Mouse (Mus musculus) testis, adult 2 months (tissue): ENCODE results near the gene Ppp2r5e. TPM values are rescaled to one million over a fixed set of nuclear protein-coding genes. Genes with fewer than 3 reads are reported as not detected.

ENCODE experiments used
- H3K27ac ChIP-seq: fragments of 200-500 bp; 2 replicates; pipeline ENCODE4 v1.5.1; 2012; ENCODE audit warnings: low read depth, low read length; ENCODE audit not compliant: control insufficient read depth, insufficient read depth
- H3K27me3 ChIP-seq: fragments of 200-500 bp; 2 replicates; pipeline ENCODE4 v1.6.1; 2012; ENCODE audit warnings: mild to moderate bottlenecking, low read length, moderate library complexity; ENCODE audit not compliant: control insufficient read depth, insufficient read depth
- H3K36me3 ChIP-seq: fragments of 200-500 bp; 2 replicates; pipeline ENCODE4 v1.6.1; 2012; ENCODE audit warnings: mild to moderate bottlenecking, low read length; ENCODE audit not compliant: control insufficient read depth, insufficient read depth
- H3K4me1 ChIP-seq: fragments of 200-500 bp; 2 replicates; pipeline ENCODE4 v1.6.1; 2012; ENCODE audit warnings: low read length; ENCODE audit not compliant: control insufficient read depth, insufficient read depth
- H3K4me3 ChIP-seq: fragments of 200-500 bp; 2 replicates; pipeline ENCODE4 v1.5.1; 2012; ENCODE audit warnings: low read depth, mild to moderate bottlenecking, low read length, moderate library complexity, mixed read lengths; ENCODE audit not compliant: control insufficient read depth
- CTCF ChIP-seq: fragments of 200-500 bp; IDR thresholded peaks from 2 replicates; pipeline ENCODE4 v1.5.1; 2012; ENCODE audit warnings: low read depth, mild to moderate bottlenecking, inconsistent platforms, low read length, moderate library complexity; ENCODE audit not compliant: control insufficient read depth, insufficient read depth, insufficient replicate concordance
- POLR2A ChIP-seq: fragments of 200-500 bp; IDR thresholded peaks from 2 replicates; pipeline ENCODE4 v1.6.1; 2012; ENCODE audit warnings: low read depth, mild to moderate bottlenecking, inconsistent platforms, low read length, moderate library complexity; ENCODE audit not compliant: control insufficient read depth
- polyA plus RNA-seq: library from polyadenylated mRNA; depleted of rRNA; stranded (reverse); fragments of >200 nt; gene quantifications from 2 replicates; pipeline ENCODE4 v1.2.3, GENCODE M21; 2012

Gene Ppp2r5e
- polyA plus RNA-seq, 1 experiment, result 93.9 TPM

DNA sequence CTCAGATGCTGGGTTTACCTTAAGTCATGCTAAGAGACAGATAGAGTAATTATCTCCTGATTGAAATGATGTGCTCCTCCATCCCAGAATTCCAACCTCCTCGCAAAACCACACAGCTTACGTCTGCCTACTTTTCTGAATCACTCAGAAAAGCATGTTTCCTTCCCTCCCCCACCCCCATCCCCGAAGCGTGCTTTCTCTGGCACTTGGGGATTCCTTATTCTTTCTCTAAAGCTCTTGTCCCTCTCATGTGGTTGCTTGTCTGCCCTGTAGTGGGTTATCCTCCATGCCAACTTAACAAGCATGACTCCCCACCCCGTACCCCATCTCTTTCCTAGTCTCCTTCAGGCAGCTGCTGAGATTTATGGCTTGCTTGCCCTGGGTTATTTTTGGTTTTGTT, 49.8 kb downstream of the Ppp2r5e start:
- H3K4me3 ChIP-seq, result no peak overlapping the region
- peaks cover 11% of the 10 kb centered on the region for H3K4me1 ChIP-seq
- TF ChIP-seq POLR2A, result no peak
- TF ChIP-seq CTCF, result no peak
- peaks cover 1% of the 10 kb centered on the region; the same call in 1 of the 2 replicates for H3K36me3 ChIP-seq
- no peak overlapping the region for H3K27ac ChIP-seq
- H3K27me3 ChIP-seq, result no peaks in the 10 kb centered on the region

DNA sequence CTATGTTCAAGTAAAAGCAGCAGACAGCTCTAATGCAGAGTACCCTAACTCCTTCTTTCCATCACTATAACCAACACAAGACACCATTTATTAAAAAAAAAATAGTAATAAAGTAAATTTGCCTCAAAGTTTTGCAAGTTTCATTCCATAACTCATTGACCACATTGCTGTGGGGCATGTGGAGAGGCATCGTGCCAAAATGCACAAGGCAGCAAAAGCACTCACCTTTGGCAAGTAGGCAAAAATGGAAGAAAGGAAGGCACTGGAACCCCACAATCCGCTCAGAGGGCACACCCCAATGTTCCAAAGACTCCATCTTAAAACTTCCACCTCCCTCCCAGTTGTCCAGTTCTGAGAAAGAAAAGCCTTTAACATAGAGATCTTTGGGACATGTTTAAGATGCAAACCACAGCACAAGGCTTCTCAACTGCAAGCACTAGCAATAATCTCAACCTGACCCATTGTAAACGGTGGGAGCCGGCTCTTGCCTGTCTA, 50.6 kb downstream of the Ppp2r5e start:
- peaks cover 1% of the 10 kb centered on the region; the same call in 1 of the 2 replicates for H3K36me3 ChIP-seq
- no peak overlapping the region for H3K27ac ChIP-seq
- H3K27me3 ChIP-seq, result no peaks in the 10 kb centered on the region
- H3K4me3 ChIP-seq, result no peak overlapping the region
- TF ChIP-seq CTCF (no peak), POLR2A (no peak)
- peaks cover 9% of the 10 kb centered on the region for H3K4me1 ChIP-seq

DNA sequence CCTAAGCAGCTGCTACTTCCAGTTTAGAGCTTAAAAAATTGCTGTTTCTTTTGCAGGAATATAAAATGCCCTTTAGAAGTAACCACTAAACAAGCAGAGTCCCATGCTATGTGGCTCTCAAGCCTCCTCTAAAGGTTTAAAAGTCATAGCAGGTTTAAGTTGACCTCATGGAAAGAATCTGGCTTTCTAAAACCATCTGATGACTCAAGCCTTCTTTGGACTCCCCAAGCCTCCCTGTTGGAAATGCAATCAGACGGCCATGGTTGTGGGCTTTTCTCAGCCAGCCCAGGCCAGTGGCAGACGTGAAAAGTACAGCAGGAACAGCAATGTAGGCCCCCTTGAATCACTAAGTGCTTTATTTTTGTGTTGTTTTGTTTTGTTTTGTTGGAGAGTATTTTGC, 51.4 kb downstream of the Ppp2r5e start:
- Histone ChIP-seq H3K27me3 (no peaks in the 10 kb centered on the region), H3K36me3 (peaks cover 1% of the 10 kb centered on the region; the same call in 1 of the 2 replicates), H3K4me1 (peaks cover 7% of the 10 kb centered on the region), H3K4me3 (no peak overlapping the region), H3K27ac (no peak overlapping the region)
- no peak for TF ChIP-seq CTCF
- TF ChIP-seq POLR2A, result no peak

DNA sequence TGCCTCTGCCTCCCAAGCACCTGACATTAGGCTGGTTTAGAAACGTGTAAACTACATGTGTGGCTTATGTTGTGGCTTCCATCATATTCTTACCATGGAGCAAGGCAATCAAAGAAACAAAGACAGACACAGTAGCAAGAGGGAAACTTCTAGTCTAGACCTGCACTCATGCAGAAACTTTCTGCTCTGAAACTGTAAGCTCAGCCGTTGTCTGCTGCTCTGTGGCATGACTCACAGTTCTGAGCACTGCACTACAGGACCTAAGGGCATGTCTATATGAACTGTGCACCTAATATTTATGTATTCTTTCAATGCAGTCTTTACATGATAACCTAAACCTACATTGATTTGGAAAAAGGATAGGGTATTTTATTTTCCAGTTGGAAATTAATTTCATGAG, 51.8 kb downstream of the Ppp2r5e start:
- H3K4me1 ChIP-seq, result peaks cover 7% of the 10 kb centered on the region
- H3K27me3 ChIP-seq, result no peaks in the 10 kb centered on the region
- H3K4me3 ChIP-seq, result no peak overlapping the region
- H3K27ac ChIP-seq, result no peak overlapping the region
- no peak for TF ChIP-seq CTCF
- TF ChIP-seq POLR2A, result no peak
- peaks cover 1% of the 10 kb centered on the region; the same call in 1 of the 2 replicates for H3K36me3 ChIP-seq

DNA sequence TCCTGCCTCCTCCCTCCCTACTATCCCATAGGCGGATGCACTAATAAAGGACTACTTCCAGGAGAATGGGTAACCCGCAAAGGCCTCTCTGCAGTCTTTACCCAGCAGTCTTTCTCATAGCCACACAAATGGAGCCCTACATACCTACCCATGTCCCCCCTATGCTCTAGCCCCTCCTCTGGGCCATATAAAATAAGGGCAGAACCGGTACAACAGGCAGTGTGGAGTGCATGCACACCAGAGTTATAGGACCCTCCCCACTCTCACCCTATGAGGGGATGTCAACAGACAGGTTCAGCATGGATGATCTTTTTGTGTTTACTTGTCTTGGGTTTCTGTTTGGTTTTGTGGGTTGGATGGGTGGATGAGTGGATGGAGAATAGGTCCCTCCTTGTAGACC, 52.7 kb downstream of the Ppp2r5e start:
- H3K4me3 ChIP-seq, result no peak overlapping the region
- TF ChIP-seq CTCF, result no peak
- TF ChIP-seq POLR2A, result no peak
- no peak overlapping the region for H3K27ac ChIP-seq
- H3K36me3 ChIP-seq, result peaks cover 1% of the 10 kb centered on the region; the same call in 1 of the 2 replicates
- H3K27me3 ChIP-seq, result no peaks in the 10 kb centered on the region
- H3K4me1 ChIP-seq, result peaks cover 5% of the 10 kb centered on the region; the same call in 1 of the 2 replicates

DNA sequence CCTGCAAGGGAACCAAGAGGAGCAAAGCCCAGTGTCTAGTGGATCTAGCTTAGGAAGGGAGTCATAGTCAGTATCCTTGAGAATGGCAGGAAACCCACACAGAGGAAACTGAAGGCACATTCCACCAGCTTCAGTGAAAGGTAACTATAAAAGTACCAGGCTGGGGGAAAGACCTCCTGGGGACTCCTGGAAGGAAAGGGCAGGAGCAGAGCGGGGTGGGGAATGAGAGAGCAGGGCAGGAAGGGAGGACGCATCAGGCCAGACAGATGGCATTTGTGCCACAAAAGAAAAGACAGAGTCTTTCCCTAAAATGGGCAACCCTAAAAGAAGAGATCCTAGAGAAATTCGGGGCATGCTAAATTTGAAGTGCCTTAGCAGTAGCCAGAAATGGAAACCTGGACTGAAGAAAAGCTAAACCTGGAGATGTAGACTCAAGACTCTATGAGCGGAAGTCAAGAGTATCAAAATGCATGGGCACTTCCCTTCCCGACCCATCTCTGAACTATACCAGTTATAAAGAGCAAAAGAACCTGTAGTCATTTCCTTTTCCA, 55.3 kb downstream of the Ppp2r5e start:
- H3K4me3 ChIP-seq, result no peak overlapping the region
- no peak for TF ChIP-seq POLR2A
- no peak for TF ChIP-seq CTCF
- no peaks in the 10 kb centered on the region for H3K27me3 ChIP-seq
- H3K36me3 ChIP-seq, result no peaks in the 10 kb centered on the region
- no peak overlapping the region for H3K27ac ChIP-seq
- 0 out of 2 replicates have a peak, but pooled peaks cover under 1% of the 10 kb centered on the region for H3K4me1 ChIP-seq

DNA sequence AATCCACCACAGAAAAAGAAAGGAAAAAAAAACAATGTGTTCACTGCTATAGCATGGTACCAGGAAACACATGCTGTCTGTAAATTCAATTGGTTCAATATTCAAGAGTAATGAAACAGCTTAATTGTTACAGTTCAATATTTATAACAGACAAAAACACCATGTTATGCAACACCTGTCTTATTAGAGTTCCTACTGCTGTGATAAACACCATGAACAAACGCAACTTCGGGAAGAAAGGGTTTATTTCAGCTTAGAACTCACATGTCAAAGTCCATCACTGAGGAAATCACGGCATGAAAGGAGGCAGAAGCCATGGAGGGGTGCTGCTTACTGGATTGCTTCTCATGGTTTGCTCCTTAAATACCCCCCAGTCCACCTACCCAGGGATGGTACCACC, 56.8 kb downstream of the Ppp2r5e start:
- no peak overlapping the region for H3K4me3 ChIP-seq
- no peak overlapping the region for H3K27ac ChIP-seq
- TF ChIP-seq POLR2A (no peak), CTCF (no peak)
- H3K36me3 ChIP-seq, result no peaks in the 10 kb centered on the region
- no peaks in the 10 kb centered on the region for H3K27me3 ChIP-seq
- H3K4me1 ChIP-seq, result no peaks in the 10 kb centered on the region
